Mouse (Mus musculus) heart, postnatal 0 days (tissue): ENCODE results near the gene Crybg3.

Experiments
- CTCF ChIP-seq: IDR thresholded peaks from 2 replicates; pipeline ENCODE4 v1.5.1; 2016; ENCODE audit warnings: antibody characterized with exemption, control low read depth, low read depth
- EP300 ChIP-seq: IDR thresholded peaks from 2 replicates; pipeline ENCODE4 v1.6.1; 2016; ENCODE audit warnings: antibody characterized with exemption, low read depth

GRCm38 (mm10) chr16:59564025-59564424, 36.8 kb downstream of the Crybg3 start:
- TF ChIP-seq CTCF (no peak), EP300 (no peak)
